Mouse (Mus musculus): Measurements from ENCODE around the gene Gpr143.

DNA sequence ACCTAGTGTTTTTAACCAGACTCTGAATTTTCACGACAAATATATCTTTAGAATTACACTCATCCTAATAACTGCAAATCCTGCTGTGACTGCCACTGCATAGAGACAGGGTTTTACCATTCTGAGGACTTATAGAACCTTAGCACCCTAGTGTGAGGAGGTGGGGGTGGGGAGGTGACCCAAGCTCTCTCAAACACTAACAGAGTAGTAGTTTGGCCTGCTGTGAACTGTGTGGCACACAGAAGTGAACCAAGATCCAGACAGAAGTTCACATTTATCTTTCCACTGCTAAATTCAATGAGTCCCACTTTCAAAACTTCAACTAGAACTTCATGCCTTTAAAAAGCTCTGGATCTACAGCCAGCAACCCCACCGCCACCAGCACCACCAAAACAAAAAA lies 18.9 kb upstream of the Gpr143 start:
- TF ChIP-seq CTCF (IDR thresholded peaks at IDR 0.05): no peak
- no peak for TF ChIP-seq POLR2A (IDR thresholded peaks at IDR 0.05; ENCODE audit: insufficient read depth, low read depth, low read length)
- TF ChIP-seq EP300 (IDR thresholded peaks at IDR 0.05; ENCODE audit: insufficient read depth, low read depth, low read length): no peak
